Mouse (Mus musculus): ENCODE results near the gene Ranbp10.

The Ranbp10 gene

DNA sequence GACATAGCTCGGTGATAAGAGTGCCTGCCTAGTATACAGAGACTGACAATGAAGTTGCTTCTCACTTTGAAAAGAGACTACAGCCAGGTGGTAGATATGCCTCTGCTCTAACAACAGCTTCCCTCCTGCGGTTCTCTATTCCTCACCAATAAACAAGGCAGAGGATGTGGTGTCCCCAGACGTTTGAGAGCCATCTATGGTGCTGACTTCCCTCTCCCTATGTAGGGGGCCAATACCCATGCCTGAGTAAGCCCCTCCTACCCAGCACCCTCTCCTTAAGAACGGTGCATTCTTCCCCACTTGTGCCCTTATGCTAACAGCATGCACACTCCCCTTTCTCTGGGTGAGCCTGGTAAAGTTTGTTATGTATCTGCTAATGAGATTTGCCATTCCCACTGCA, 38.2 kb downstream of the Ranbp10 start:
- DNase-seq (ENCODE audit: low spot score in 2 of 2), result no peak

DNA sequence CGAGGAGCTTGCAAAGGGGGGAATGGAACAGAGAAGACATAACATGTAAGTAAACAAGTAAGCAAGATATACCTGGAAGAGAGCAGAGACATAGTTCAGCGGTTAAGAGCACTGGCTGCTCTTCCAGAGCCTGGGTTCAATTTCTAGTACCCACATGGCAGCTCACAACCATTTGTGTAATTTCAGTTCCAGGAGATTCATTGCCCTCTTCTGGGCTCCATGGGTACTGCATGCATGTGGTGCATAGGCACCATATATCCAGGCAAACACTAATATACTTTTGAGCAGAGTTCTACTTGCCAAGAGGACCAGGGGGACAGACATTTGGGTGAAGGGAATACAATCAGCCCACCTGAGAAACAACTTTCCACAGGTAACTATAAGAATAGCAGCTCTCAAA, 38.9 kb downstream of the Ranbp10 start:
- DNase-seq (ENCODE audit: low spot score in 2 of 2), result no peak

DNA sequence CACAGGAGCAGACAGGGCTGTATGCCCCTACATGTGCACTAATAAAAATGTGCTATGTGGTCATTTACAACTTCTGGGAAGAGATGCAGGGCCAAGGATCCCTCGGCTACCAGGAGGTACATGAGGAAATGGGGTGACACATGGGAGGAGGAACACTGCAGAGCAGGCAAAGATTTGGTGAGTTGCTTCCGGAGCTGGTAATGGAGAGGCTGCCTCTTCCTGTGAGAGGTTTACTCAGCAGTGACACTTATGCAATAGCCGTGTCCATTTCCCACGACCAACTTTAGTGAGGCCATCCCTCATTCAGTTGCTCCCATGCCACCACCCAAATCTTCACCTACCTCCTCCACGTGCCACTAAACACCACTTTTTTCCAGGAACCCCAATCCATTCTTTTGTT, 46.9 kb downstream of the Ranbp10 start:
- no peak for DNase-seq (ENCODE audit: low spot score in 2 of 2)

DNA sequence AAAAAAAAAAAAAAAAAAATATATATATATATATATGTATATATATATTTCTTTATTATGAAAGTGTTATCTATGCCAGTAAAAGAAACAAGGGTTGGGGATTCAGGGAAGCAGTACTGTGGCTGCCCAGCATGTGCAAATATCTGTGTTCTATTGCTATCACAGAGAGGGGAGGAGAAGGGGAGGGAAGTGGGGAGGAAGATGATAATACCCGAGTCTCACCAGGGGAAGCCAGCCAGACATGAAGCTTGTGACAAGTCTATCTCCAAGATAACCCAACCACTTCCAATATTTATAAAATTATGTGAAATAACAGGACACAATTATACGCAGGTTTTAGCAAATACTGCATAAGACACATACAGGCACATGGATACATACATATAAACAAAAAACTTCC, 49.3 kb downstream of the Ranbp10 start:
- DNase-seq (ENCODE audit: low spot score in 2 of 2), result no peak

DNA sequence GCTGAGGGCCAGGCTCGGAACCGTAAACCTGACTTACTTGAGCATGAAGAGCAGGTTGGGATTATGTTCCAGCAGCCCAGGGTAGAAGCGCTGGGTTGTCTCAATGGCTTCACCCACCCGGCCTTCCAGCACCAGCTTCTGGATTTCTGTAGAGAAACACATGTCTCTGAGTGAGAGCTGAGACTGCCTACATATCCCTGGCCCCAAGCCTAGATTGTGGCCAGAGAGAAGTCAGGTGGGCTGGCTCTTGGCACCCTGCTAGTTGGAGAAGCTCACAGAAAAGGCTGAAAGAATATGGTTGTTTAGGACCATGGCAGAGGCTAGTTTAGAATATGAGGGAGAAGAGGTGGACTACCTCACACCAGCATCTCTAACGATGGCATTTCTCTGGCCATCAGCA, 52.7 kb downstream of the Ranbp10 start:
- no peak for DNase-seq (ENCODE audit: low spot score in 2 of 2)

DNA sequence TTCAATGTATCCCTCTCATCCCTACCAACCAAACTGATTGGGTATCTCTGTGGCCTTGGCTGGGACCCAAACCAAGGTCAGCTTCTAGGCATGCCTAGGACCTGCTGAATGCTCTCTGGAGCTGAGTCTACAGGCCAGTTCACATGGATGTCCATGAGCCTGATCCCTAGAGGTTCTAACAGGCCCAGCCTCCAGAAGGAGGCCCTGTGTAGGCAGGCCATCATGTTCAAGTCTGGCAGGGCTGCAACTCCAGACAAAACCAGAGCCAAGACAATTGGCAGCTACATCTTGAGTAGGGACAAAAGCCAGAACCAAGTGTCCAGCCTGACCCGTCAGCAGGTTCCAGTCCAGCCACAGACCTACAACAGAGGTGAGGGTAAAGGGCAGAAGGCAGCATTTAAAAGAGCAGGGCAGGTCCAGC, 53.7 kb downstream of the Ranbp10 start:
- DNase-seq (ENCODE audit: low spot score in 2 of 2), result peak in 1 of 2 experiments; percentile 54

DNA sequence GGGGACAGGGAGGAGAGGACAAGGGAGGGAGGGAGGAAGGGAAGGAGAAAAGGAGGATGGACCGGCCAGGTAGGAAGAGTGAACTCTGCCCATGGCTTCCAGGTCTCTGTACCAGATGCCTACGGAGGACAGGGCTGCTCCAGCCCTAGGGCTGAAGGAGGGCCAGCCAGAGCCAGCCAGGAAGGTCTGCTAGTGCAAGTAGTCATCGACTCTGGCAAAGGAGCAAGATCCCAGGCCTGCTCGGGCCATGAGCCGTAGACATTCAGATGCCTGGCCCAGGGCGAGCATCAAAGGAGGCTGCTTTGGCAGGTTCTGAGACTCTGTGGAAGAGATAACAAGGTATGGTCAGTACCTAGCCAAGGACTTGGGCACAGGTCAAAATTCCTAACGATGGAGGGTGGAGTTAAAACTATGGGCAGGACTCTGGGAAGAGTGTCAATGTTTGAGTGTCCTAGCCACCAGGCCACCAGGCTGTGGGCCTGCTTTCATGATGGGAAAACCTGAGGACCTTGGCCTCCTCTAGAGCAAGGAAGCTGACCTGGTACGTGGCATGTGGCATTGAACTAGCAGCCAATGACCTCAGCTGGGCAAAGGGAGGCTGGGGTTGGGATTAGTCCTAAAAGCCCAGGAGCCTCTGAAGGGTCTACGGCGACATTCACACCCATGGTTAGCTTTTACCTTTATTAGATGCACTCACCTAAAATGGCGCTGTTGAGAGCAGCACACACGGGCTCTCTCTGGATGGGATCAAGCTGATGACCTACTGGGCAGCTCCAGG, 55.6 kb downstream of the Ranbp10 start:
- DNase-seq (ENCODE audit: low spot score in 2 of 2), result no peak

DNA sequence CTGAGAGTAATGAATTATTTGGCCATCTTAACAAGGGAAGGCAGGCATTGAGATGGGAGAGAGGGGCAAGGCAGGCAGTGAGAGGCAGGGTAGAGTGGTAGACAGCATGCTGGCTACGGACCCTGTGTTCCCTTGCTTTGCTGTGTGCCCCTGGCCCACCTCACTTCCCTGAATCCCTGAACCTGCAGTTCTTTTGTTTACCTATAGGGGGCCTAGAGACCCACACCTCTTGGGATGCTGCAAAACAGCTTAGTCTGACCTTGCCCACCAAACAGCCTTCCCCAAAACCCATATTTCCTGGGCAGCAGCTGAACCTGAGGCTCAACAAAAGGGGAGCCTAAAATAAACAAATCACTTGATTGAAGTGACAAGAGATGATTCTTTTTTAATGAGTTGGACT, 56.5 kb downstream of the Ranbp10 start:
- no peak for DNase-seq (ENCODE audit: low spot score in 2 of 2)

DNA sequence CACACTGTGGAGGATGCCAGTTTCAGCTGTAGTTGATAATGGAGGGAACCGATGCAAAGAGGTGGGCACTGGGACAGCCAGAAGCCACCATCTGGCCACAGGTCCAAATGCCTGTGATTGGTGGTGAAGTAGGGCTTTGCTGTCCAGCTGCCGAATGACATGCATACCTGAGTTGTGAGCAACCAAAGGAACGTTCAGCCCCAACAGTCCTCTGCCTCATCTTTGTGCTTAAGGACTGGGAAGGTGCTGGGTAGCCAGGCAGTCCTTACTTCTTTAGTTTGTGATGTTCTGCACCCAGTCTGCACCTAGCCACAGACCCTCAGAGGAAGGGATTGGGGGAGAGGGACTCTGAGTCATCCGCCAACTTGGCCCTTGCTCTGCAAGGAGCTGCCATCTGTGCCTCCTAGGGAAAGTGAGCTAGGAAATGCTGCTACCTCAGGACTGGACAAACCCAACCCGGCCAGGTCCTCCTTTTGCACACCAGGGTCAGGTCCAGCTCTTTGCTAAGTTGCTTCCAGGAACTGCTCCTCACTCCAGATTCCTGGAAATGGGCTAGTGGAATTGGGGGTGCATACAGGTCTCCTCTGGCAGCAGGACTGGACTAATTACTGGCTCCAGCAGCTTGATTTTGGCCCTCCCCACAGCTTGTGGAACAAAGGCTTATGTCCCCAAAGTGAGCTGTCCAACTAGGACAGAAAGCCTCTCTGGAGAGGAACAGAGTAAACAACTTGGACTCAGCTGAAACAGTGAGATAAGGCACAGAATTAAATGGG, 58.5 kb downstream of the Ranbp10 start:
- DNase-seq (ENCODE audit: low spot score in 2 of 2), result no peak

DNA sequence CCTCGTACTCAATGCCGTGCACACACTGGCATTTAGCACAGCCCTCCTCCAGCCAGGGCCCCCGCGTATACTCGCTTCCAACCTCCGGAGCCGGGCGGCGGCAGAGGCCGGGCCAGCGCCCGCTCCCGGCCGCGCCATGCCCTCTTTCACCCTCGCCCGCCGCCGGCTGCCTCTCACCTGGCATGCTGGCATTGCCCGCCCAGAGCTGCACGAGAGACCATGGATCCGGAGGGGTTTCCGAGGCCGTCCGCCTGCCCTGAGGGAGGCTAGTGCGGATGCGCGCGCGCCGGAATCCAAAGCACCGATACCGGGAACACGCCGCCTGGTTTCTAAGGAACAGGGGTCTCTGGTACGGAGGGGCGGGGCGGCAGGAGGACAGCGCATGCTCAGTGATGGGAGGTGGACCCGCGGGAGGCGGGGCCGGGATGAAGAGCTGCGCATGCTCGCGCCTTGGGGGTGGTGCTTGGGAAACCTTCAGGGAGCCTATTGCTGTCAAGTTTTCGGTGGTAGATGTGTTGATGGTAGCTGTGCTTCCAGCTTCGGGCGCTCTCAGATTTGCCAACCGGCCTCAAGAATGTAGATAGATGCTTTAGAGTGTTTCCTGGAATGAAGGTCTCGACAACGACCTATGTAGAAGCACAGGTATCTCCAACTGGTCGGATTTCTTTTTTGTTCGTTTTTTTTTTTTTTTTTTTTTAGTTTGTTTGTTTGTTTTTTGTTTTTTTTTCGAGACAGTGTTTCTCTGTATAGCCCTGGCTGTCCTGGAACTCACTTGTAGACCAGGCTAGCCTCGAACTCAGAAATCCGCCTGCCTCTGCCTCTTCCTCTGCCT, 68.7 kb downstream of the Ranbp10 start, which contains the start of gene Gfod2:
Gfod2 (minus strand) TSS at position 388 of the 832 bp plus-strand sequence.
- peak; percentile 96 to 98 for DNase-seq (ENCODE audit: low spot score in 2 of 2)

DNA sequence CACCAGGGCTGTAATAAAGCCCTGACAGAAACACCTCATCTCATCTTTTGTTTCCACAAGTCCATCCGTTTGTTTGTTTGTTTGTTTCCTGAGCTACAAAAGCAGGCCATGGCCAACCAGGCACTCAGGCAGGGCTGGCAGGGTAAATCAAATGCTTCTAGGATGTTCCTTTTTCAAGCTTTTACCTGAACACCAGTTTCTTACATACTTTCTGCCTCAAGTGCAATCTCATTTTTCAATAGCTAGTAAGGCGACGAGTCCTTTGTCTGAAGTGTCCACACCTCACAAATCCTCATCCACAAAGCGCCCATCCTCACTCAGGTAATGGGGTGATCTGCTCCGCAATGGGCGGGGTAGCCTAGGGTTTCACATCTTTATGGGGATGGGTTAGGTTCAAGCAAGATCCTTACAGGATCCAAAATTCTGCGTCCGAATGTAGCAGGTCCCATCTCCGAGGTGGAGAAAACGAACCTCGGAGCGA, 69.3 kb downstream of the Ranbp10 start:
- DNase-seq (ENCODE audit: low spot score in 2 of 2), result no peak

DNA sequence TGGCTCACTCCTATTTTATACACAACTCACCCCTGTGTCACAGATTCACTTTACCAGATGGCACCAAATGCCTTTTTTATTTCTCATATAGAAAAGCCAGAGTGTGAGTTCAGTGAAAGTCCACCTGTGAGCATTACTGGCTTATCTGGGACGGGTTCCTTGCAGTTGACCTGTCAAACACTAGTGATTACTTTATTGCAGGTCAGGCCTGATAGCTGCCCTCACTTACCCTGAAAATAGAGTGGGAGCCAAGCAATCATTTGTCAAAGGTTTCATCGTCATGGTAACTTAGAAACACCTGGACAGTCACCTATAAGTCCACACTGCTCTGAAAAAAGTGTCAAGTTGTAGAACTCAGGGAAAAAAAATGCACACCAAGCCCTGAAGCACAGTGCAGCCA, 72.5 kb downstream of the Ranbp10 start:
- no peak for DNase-seq (ENCODE audit: low spot score in 2 of 2)

DNA sequence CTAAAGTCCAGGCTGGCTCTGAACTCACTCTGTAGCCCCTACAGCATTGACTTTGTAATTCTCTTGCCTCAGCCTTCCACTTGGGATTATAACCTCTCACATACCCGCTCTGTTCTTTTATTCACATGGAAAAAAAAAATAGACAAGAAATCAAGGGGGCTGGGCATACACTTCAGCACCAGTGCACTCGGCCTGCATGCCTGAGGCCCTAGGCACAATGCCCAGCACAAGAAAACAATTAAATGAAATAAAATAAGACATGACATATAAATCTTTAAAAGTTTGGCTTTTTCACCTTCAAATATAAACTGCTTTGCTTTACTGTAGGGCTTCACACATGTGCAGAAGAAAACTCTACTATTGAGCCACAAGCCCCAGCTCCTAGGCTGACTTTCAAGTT, 73.2 kb downstream of the Ranbp10 start:
- DNase-seq (ENCODE audit: low spot score in 2 of 2), result no peak

DNA sequence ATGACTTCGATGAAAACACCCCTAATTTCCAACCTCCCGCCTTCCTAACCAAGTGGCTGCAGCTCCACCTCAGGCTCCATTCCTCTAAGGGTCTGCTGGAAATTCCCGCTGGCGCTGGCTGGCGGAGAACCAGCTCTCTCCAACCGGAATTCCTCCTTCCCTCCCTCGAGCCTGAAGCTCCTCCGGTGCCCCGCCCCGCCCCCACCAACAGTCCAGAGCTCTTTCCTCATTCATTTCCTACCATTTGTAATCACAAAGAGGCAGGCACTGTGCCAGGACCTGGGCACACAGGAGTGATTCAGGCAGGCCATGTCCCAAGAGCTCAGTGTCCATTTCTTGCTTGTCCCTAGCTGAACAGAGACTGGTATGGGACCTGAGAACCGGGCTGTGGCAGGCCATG, 76.5 kb downstream of the Ranbp10 start:
- peak in 1 of 2 experiments; percentile 75 for DNase-seq (ENCODE audit: low spot score in 2 of 2)

DNA sequence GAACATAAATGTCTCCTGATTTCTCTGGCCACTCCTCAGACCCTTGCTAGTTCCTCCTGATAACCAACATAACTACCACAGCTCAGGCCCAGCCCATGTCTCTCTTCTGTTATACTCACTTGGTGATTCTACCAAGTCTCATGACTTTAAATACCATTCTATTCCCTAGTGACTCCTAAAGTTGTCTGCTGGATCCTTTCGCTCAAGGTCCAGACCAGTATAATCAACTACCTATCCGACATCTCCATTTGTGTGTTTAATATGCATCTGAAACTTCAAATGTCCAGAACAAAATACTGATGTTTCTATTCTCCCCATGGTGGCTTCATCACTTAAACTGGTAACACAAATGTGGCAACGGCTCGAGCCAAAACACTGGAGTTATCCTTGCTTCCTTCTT, 83.8 kb downstream of the Ranbp10 start:
- DNase-seq (ENCODE audit: low spot score in 2 of 2), result no peak

DNA sequence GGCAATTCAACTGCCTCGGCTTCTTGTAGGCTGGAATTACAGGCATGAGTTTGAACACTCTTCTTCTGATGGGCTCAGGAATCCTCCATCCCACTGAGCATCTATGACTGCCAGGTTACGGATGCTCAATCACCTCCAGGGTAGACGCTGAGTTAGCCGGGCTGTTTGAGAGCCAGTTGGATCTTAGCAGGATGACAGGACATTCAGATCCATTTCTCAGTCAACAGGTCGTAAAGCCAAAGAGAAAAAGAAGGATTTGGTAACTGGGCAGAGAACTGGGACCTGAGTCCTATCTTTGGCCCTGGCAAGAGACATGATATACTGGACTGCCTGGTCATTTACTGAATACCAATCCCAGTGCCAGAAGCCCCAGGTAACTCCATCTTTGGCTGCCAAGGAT, 87.9 kb downstream of the Ranbp10 start:
- DNase-seq (ENCODE audit: low spot score in 2 of 2), result no peak

DNA sequence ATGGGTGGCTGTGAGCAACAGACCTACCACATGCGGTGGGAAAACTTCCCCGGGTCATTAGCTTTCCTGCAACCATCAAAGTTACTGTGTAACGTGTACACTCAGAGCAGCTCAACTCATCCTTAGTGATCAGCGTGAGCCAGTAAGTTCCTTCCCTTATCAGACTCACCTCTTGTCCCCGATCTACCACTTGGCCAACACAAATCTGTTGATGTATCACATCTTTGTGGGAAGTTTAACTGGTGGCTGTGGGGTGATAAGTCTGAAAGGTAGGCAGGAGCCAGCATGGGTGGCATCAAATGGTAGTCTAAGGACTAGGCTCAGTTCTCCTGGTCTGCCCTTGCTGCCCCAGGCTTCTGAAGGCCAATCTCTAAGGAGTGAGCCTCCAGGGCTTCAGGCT, 95.0 kb downstream of the Ranbp10 start:
- DNase-seq (ENCODE audit: low spot score in 2 of 2), result no peak

DNA sequence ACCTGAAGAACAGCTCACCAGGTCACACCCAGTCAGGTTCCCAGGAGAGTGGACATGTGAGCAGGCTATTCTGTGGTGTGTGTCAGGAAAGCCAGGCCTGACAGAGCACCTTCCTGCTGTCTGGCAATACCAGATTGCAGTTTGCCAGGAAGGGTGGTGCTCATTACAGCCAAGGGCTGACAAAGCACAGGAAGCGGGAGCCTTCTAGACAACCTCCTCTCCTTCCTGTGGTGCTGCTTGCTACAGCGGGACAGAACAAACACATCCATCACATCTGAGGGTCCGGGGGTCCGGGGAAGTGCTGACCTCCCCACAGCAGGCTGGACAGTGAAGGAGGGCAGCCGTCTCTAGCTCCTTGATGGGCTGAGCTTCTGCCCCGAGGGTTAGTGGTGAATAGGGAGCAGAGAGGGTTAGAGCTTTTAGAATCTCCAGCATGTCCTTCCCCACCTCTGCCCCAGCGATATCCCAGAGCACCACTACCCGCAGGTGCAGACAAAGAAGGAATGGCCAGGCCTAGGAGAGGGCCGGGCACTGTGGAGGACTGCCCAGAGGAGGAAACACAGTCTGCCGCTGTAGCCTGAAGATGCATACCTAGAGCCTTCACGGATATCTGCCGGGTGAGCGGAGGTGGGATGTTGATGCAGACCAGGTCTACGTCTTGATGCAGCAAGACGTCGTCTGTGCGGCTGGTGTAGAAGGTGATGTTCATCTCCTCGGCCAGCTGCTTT, 99.6 kb downstream of the Ranbp10 start:
- DNase-seq (ENCODE audit: low spot score in 2 of 2), result no peak

DNA sequence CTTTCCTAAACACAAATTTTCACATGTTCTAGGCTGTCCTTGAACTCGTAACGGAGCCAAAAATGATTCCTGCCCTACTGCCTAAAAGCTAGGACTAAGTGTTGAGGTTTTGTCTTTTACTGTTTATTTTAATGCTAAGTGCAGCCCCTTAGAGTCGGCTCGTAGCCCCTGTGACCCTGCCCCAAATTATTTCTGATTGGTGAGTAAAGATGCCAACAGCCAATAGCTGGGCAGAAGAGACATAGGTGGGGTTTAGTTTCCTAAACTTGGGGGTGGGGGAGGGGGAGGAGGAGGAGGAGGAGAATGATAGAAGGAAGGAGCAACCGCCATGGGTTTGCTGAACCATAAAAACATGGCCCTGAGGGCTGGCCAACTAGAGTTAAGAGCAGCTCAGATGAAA, 101.4 kb downstream of the Ranbp10 start:
- DNase-seq (ENCODE audit: low spot score in 2 of 2), result no peak

DNA sequence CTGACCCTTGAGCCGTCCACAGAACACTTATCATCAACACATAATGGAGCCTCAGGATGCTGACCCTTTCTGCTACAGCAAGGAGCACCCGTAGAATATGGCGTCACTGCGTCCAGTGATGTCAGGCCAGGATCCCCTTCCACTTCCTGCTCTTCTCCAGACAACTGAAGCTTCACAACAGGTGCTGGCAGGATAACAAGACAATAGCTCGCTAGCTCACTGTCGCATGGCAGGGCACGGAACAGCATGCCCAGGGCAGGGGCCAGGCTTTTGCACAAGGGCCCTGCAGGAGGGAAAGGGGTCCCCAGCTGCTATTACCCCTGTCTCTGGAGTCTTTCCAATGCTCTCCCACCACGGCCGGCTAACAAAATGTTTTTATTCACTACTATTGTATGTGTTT, 104.3 kb downstream of the Ranbp10 start:
- no peak for DNase-seq (ENCODE audit: low spot score in 2 of 2)

DNA sequence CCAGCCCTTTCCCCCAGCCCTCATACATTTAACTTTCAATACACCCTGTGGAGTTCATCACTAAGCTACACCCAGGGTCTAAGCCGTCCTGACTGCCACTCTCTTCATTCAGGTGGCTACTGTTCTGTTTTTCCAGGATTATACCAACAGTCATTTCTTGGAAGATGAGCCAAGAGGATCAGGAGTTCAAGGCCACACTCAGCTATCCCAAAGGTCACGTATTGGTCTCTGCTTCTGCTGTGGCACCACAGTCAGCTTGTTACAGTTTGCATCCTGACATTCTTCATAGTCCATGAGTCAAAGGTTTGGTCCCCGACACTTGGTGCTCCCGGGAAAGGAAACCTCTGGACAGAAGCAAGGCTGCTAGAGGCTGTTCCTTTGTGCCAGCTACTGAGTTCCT, 107.5 kb downstream of the Ranbp10 start:
- no peak for DNase-seq (ENCODE audit: low spot score in 2 of 2)
